Mouse (Mus musculus) hematopoietic stem cell, adult 5-6 weeks (primary cell): Measurements from ENCODE around the gene Acsl5. TPM values are rescaled to one million over a fixed set of nuclear protein-coding genes. Genes with fewer than 3 reads are reported as not detected.
A peak's percentile ranks its signal among the peaks of the same experiment; 100 is the strongest.

Experiments
- ATAC-seq, 2 experiments: fragments of 125-278 bp in 1 of 2; replicated peaks in 1 of 2; 2 replicates each; pipeline ENCODE4 v1.8.0; 2016 to 2017; ENCODE audit warnings: inconsistent platforms in 2 of 2, mild to moderate bottlenecking in 2 of 2, moderate number of reproducible peaks in 2 of 2, low read depth in 1 of 2, moderate TSS enrichment in 1 of 2; ENCODE audit not compliant: low FRiP score in 2 of 2, poor library complexity in 2 of 2, severe bottlenecking in 2 of 2, insufficient read depth in 1 of 2, low TSS enrichment in 1 of 2
- total RNA-seq: library from RNA; stranded (forward); fragments of 172-1452, 232-1000 nt; gene quantifications from 2 replicates; pipeline ENCODE4 v1.2.3, GENCODE M21; 2017

Acsl5 gene
- total RNA-seq, 1 experiment from 2014 or later, result 92.1 TPM

DNA sequence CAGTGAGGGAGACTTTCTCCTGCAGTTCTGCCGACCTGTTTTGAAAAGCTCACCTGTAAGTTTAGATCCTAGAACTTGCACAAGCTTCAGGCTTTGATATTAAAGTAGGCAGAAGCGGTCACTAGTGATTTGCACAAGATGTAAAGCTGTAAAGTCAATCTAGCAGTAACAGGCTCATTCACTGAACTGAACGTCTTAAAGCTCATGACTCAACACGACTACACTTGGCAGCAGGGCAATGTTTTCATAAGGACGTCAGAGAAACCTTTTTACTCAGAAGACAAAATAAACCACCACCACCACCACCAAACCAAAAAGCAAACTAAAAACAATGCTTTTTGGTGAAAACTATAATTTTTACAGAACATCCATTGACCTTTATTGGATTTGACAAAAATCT lies 46.2 kb downstream of the Acsl5 start:
- no peak for ATAC-seq

DNA sequence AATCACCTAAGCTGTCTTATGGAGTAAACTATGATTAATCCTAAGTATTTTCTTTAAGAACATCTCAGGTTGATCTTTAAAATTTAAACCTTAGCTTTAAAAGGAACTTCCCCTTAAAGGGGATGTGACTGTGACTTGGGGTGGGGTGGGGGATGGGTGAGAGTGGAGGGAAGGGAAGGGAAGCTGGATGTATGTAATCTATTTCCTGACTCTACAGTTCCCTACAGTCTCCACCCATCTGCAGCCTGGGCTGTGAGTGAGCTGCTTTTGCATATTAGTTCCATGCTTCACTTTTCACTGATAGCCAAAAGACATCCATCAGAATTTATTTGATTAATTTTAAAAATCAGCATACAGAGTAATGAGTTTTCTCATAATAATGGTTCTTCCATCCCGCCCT lies 47.6 kb downstream of the Acsl5 start:
- no peak; a peak in 1 of 4 replicates for ATAC-seq

DNA sequence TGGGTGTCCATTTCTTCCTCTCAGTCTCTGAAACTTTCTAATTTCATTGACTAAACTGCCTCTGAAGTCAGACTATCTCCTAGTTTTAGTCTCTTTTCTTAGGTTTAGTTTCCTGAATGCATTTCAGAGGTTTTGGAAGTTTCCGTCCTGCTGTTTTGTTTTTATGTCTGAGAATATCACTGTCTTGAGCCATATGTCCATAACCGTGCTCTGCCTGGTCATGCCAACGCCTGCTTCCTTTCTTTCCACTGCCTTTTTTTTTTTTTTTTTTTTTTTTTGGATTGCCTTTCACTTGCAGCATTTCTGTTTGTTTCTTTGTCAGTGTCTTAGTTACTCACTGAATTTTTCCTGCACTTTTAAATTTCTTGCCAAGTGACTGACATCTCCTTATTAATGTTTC lies 48.8 kb downstream of the Acsl5 start:
- no peak for ATAC-seq

DNA sequence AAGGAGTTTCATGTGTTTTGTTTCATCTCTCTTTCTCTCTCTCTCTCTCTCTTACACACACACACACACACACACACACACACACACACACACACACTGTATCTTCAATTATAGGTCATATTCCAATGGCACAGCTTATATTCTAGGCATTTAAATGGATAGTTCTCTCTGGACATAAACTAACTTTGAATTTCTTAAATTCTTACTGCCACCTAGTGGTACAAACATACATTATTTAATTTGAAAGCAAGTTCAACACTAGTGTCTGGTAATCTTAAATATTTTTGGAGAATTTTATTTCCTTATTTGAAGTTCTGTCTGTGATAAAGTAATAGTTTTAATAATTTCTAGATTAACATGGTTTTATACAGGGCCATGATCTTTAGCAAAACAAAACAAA lies 53.3 kb downstream of the Acsl5 start:
- no peak for ATAC-seq

DNA sequence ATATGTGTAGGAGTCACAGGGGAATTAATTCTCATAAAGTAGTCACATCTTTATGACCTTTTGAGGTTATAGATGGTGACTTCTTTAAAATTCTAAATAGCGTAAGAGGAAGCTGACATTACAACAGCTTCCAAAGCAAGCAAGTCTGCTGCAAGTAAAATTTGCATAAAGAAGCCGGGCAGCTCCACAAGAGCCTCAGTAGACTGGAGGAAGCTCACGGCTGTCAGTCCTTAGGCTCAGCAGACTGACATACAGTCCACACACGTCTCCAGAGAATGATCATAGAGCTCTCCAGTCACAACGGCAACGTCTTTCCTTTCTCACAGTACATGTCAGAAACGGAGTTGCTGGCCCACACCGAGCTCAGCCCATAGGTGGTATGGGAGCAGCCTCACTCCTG lies 60.1 kb downstream of the Acsl5 start:
- no peak for ATAC-seq

DNA sequence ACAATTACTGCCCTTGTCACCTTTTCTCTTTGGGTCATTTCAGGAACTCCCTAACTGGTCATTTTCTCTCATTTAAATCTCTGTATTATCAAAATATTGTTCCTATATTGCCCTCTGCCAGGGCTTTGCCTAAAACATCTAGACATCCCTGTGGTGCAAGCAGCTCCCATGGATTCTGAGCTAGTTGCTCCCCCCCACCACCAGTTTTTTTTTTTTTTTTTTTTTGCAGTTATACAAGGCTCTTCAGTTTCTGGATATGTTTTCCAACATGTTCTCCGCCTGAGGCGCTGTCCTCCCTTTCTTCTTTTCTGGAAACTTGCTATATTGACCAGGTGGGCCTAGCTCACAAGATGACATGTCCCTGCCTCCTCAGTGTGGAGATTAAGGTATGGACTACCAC lies 61.9 kb downstream of the Acsl5 start:
- ATAC-seq, result no peak

DNA sequence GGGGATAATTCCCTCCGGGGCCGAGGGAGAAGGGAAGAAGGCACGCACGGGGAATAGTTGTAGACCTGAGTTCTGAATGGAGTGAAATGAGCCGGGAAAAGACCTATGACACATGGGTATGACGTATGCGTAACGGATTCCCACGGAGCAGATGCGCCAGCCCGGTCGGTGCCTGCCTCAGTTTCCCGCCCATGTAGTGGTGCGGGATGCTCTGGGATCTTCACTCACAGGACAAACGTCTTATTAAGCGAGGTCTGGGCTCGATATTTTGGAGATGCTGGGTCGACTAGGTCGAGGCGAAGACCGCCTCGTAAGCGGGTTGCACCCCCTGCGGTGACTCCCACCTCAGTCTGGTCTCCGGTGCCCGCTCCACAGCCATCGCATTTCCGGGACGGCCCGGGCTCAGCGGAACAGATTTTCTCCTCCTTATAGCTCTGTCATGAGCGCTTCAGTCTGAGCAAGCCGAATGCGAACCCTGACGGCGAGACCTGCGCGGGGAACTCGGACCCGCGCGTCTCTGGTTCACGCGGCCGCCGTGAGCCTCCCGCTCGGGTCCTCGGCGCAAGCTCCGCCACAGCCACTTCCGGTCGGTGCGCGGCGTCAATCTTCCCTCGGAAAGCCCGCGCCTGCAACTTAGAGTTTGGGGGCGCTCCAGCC lies 63.8 kb downstream of the Acsl5 start, which contains the start of gene Zdhhc6:
TSS of gene Zdhhc6 (minus strand) at position 581 of the 657 bp plus-strand sequence.
- ATAC-seq, result peak; percentile 52 to 76; a peak in 3 of 4 replicates

DNA sequence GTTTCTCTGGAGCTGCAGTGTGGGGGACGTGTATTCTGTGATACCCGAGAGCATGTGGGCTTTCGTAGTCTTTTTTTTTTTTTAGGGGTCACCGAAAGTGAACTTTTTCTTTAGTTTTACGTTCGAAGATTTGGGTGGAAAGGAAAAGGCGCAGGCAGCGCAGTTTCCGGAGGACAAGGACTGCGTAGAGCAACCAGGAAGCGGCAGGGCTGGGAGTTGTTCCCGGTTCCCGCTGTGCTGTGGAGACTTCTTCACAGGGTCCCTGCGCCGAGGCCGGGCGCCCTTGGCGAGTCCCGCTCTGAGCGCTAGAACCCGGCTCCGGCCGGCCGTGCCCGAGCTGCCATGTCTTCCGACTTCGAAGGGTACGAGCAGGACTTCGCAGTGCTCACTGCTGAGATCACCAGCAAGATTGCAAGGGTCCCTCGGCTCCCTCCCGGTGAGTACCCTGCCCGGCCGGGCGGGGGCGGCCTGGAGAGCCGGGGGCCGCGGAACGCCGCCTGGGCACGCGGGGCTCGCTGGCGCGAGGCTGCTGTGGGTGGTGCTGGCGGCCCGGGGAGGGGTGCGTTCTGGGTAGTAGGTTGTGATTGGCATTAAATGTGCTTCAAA lies 64.5 kb downstream of the Acsl5 start, which contains the start of gene Vti1a:
TSS of gene Vti1a (plus strand) at position 187 of the 606 bp plus-strand sequence.
- ATAC-seq, result peak; percentile 84

DNA sequence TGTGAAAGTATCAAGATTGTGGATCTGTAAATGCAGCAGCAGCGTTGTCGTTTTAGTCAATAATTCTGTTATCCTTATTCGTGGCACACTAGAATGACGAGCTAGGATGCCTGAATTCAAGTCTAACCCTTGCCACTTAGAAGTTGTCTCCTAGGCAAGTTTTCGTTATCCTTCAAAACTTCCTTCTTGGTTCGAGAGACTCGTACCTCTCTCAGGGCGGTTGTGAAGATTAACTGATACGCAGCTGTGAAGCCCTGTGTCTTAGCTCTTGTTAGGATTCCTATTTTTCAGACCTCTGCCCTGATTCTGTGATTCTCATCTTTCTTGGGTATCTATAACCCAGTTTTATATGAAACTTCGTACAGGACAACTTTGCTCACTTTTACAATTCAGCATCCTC lies 65.2 kb downstream of the Acsl5 start:
- ATAC-seq, result no peak

DNA sequence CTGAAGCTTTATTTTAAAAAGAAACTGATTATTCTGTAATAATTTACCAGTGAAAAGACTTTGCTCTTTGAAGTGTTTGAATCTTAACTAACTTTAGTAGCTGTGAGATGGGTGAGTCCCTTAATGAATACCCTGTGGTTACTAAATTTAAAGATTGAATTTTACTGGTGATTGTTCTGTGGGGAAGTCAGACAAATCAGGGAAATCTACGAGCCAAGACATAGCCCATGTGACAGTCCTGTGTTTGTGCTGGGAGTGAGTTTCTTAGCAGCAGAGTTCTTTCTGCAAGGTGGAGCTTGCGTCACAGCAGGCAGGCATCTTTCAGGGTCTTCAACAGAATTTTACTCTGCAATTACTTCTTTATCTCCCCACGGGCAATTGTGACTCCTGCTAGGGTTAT lies 67.3 kb downstream of the Acsl5 start:
- ATAC-seq, result no peak

DNA sequence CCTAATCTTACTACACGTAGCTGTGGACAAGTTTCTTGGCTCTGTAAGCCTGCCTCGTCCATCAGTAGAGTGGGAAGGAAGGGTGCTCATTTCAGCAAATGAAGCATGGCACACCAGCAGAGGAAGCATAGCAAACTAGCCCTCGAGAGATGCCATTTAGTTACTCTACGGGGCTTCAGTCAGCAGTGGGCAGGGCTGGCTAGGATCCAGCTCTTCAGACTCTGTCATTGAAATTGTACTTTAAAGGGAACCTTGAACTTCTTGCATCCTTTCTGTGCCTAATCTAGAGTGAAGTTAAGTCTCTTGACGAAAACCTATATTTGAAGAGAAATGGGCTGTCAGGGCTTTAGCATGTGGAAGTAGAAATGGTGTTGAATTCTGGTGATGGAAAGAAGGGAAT lies 67.8 kb downstream of the Acsl5 start:
- ATAC-seq, result no peak

DNA sequence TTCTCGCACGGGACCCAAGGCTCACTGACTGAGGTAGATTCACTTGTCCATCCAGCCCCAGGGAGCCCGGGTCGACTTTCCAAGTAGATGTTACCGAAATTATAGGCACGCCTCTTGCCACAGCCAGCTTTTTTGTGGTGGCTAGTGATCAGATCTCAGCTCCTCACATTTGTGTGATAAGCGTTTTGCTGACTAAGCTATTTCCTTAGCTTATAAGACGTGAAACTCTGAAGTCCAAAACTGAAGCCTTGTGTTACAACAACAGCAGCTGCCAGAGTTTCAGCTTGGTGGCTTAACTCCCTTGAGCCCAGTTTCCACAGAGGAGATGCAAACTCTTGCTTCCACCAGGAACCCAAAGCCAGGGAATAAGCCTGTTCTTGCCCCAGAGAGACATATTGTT lies 70.9 kb downstream of the Acsl5 start:
- no peak for ATAC-seq

DNA sequence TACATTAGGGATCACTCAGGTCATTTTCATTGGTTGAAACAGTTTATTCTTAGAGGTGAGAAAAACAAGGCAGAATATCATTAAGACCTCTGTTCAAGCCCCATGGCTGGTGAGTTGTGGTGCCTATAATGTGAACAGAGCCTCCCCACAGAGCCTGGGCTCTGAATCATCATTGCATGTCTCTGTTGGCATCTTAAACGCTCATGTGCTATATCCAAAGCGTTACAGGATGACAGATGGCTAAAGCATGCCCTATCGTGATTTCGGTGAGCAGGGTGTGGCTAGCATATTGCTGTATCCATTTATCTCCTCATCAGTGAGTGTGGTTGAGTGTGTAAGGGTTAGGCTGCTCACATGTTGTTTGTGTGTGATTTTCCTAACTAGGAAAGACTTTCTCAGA lies 75.8 kb downstream of the Acsl5 start:
- no peak for ATAC-seq

DNA sequence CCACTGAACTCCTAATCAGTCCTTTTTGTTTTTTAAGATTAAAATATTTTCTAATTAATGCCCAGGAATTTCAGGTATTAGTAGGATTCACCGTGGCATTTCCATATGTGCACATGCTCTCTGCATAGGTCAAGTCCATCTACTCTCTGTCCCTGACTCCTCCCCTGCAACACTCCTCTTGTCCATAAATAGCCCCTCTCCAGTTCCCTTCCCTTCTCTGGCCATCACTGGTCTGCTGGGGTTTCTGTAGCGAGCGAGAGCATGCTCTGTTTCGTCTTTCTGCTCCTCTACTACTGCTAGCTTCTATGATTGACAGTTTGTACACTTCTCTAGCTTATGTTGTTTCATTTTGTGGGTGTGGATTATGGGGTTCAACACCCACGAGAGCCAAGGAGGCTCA lies 80.0 kb downstream of the Acsl5 start:
- no peak for ATAC-seq

DNA sequence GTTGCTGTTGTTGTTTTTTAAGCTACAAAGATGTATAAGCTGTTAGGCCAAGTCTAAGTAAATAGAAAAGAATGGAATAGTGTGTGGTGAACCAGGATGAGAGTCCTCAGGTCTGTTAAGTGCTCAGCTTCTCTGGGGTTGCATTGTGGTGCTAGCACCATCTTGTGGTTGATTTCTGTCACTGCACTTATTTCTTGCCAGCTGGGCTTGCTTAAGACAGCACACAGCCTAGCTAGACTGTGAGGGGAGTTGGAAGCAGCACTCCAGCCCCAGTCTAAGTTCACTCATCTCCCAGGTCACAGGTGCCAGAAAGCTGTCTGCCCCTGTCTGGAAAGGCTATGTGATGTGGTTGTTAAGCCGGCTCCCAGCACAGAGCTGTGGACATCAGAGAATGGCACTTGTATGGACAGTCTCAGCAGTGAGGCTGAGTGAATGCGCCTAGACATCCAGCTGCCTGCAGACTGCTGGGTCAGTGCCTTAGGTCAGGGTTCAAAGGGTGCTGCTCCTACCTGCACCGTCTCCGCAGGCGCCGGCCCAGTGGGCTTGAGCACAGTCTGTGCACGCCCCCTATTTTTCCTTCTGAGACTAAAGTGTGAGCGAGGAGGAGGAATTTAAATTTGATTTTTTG lies 81.0 kb downstream of the Acsl5 start:
- peak; percentile 84 to 91 for ATAC-seq

DNA sequence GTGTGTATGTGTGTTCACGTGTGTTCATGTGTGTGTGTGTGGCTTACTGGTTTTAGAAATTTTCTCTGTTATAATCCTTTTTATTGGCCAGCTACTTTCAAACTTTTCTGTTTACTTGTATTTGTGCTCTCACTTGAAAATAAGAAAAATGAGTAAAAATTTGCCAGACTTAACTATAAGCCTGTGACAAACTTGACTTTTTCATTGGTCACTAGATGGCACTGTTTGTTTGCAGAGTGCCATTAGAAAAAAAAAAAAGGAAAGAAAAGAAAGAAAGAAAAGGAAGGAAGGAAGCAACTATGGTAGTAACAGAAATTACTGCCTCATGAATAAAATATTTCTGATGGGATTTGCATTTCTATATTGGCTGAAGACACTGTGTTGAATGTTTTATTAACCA lies 84.1 kb downstream of the Acsl5 start:
- no peak for ATAC-seq

DNA sequence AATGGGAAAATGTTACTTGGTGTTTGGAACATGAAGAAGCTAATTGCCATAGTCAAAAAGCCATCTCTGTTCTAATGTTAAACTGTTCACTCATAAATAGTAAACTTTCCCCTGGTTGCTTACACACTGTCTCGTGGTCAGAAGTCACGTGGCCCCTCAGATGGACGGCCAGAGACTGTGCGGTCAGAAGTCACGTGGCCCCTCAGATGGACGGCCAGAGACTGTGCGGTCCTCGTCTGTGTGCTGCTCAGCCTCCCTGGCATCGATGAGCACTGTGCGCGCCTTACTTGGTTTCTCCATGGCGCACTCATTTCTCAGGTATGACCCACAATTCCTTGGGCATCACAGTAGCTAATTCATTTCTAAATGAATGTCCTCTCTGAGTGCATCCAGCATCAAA lies 84.7 kb downstream of the Acsl5 start:
- ATAC-seq, result no peak

DNA sequence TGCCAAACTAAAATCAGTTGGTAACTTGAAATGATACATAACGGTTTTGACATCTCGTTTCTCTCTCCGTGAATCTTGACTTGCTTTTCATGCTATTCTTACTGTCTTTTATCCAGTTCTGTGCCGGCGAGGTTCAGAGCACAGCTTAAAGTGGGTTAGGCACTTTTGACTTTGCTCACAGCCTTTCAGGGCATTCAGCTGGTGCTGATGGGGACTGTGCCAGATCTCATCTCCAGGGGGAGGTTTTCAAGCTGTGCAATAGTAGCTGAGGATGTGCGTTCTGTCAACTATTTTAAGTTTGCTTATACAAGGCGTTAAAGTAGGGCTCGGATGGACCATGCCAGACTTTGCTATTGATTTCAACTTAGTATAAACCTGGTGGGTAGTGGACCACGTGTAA lies 85.3 kb downstream of the Acsl5 start:
- ATAC-seq, result no peak

DNA sequence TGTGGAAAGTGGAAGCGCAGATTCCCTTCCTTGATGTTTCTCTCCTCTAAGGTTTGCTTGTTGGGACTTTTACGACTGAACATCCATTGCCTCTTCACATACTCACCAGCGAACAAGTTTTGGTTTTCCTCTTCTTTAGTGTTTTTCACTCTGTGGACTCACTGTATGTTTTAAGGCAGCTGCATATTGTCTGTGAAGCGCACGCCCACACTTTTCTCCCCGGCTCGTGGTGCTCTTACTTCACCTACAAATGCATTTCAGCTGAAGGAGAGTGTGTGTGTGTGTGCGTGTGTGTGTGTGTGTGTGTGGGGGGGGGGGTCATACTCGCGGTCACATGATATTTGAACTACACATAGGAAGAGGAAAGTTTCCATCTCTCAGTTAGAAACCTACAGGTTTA lies 85.9 kb downstream of the Acsl5 start:
- ATAC-seq, result no peak
